Mouse (Mus musculus): ENCODE measurements around the gene Gpx4. TPM values are rescaled to one million over a fixed set of nuclear protein-coding genes. Genes with fewer than 3 reads are reported as not detected.

The Gpx4 gene
- polyA plus RNA-seq, 1 experiment from 2014 or later, result 557 TPM

DNA sequence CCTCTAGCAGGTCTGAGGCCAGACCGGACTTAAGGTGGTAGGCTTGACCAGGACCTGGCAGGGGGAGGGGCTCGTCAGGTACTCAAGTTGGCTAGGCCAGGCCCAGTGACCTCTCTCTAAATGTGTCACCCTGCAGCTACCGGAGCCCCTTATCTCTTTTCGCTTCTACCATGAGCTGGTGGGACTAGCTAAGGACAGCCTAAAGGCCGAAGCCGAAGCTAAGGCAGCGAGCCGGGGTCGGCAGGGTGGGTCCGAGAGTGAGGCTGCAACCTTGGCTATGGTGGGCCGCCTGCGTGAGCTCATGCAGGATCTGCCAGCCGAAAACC lies 18.5 kb upstream of the Gpx4 start:
- DNase-seq (ENCODE audit: low spot score), result no peak
- no peak overlapping the region for H3K4me3 ChIP-seq (replicated peaks; ENCODE audit: low read length)
- ATAC-seq (ENCODE audit: low FRiP score), result no peak
- H3K27ac ChIP-seq, result no peak overlapping the region
- H3K9ac ChIP-seq, result no peak overlapping the region
- H3K27me3 ChIP-seq (ENCODE audit: control insufficient read depth, insufficient read depth, low read length), result no peaks in the 10 kb centered on the region
- 91% methylated on average over 13 of the region's 13 CpGs for WGBS
- no peaks in the 10 kb centered on the region for H3K36me3 ChIP-seq (replicated peaks; ENCODE audit: control insufficient read depth, insufficient read depth)
- H3K4me2 ChIP-seq (replicated peaks), result no peak overlapping the region
- H3K4me1 ChIP-seq (replicated peaks; ENCODE audit: control insufficient read depth, insufficient read depth, low read length), result no peaks in the 10 kb centered on the region
- H3K9me3 ChIP-seq (ENCODE audit: control insufficient read depth, low read length), result no peaks in the 10 kb centered on the region

GRCm38 (mm10) chr10:80030191-80030590 lies 16.8 kb upstream of the Gpx4 start:
- Histone ChIP-seq H3K36me3 (replicated peaks; ENCODE audit: control insufficient read depth, insufficient read depth) (peaks cover 8% of the 10 kb centered on the region), H3K27me3 (ENCODE audit: control insufficient read depth, insufficient read depth, low read length) (no peaks in the 10 kb centered on the region), H3K4me1 (replicated peaks; ENCODE audit: control insufficient read depth, insufficient read depth, low read length) (no peaks in the 10 kb centered on the region), H3K4me2 (replicated peaks) (no peak overlapping the region), H3K9ac (no peak overlapping the region), H3K4me3 (replicated peaks; ENCODE audit: low read length) (no peak overlapping the region), H3K27ac (no peak overlapping the region), H3K9me3 (ENCODE audit: control insufficient read depth, low read length) (no peaks in the 10 kb centered on the region)
- WGBS, result 73% methylated on average over 9 of the region's 9 CpGs
- DNase-seq (ENCODE audit: low spot score), result no peak
- no peak for ATAC-seq (ENCODE audit: low FRiP score)

DNA sequence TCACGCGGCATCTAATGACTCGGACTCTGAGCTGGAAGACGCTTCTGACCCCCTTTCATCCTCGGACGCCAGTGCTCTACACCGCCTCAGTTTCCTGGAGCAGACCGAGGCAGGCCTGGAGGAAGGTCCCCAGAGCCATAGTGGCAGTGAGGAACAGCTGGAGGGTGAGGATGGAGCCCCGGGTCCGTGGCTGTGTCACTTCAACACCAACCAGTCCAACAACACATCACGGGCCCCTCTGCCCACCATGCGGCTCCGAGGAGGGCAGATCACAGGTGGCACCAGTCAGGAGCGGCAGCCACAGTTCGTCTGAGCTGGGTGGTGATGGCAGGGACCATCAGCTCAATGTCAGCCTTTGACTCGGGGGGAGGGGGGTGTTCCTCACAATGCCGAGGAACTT lies 16.2 kb upstream of the Gpx4 start:
- no peak overlapping the region for H3K9ac ChIP-seq
- peaks cover 14% of the 10 kb centered on the region for H3K36me3 ChIP-seq (replicated peaks; ENCODE audit: control insufficient read depth, insufficient read depth)
- H3K9me3 ChIP-seq (ENCODE audit: control insufficient read depth, low read length), result no peaks in the 10 kb centered on the region
- DNase-seq (ENCODE audit: low spot score), result no peak
- H3K4me1 ChIP-seq (replicated peaks; ENCODE audit: control insufficient read depth, insufficient read depth, low read length), result no peaks in the 10 kb centered on the region
- WGBS, result 83% methylated on average over 17 of the region's 17 CpGs
- H3K27ac ChIP-seq, result no peak overlapping the region
- H3K27me3 ChIP-seq (ENCODE audit: control insufficient read depth, insufficient read depth, low read length), result no peaks in the 10 kb centered on the region
- no peak for ATAC-seq (ENCODE audit: low FRiP score)
- H3K4me3 ChIP-seq (replicated peaks; ENCODE audit: low read length), result no peak overlapping the region
- no peak overlapping the region for H3K4me2 ChIP-seq (replicated peaks)

GRCm38 (mm10) chr10:80032799-80033480 lies 14.0 kb upstream of the Gpx4 start:
- no peak for ATAC-seq (ENCODE audit: low FRiP score)
- H3K27me3 ChIP-seq (ENCODE audit: control insufficient read depth, insufficient read depth, low read length), result no peaks in the 10 kb centered on the region
- H3K4me3 ChIP-seq (replicated peaks; ENCODE audit: low read length), result no peak overlapping the region
- H3K27ac ChIP-seq, result no peak overlapping the region
- H3K9ac ChIP-seq, result no peak overlapping the region
- no peak overlapping the region for H3K4me2 ChIP-seq (replicated peaks)
- H3K9me3 ChIP-seq (ENCODE audit: control insufficient read depth, low read length), result no peaks in the 10 kb centered on the region
- peaks cover 36% of the 10 kb centered on the region for H3K36me3 ChIP-seq (replicated peaks; ENCODE audit: control insufficient read depth, insufficient read depth)
- WGBS, result 75% methylated on average over 5 of the region's 5 CpGs
- no peak for DNase-seq (ENCODE audit: low spot score)
- no peaks in the 10 kb centered on the region; the same call in 1 of the 2 replicates for H3K4me1 ChIP-seq (replicated peaks; ENCODE audit: control insufficient read depth, insufficient read depth, low read length)

DNA sequence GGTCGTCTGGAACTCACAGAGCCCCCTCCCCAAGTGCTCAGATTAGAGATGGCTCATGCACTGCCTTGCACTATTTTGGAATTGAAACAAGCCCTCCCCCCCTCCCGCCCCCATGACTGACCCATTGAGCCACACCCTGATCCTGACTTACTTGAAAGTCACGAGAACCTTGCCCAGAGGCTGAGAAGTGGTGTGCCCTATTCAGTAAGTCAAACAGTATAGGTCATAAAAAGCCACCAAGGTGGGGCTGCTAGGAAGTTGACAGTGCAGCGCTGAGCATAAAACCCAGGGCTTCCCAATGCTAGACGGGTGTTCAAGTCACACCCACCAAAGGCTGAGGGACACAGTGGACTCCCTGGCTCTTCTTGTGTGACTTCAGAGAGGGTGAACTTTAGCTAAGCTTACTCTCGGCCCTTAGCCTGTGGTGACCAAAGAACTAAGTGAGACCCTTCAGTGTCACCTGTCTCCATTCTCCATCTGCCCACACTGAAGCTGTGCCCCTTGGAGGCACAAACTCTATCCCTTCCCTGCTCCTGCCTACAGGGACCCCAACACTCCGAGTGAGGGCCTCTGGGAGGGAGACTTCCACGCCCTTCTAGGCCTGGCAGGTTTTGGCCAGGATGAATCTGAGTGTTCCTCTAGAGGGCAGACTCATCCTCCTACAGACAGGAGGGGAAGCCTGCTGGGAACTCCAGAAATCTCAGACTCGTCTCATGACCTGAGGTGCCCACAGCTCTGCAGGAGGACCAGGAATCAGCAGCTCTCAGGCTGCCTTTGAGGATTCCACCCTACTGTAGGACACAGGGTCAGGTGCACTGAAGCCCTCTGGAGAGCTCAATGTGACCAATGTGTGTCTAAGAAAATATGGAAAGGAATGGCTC lies 13.2 kb upstream of the Gpx4 start:
- Histone ChIP-seq H3K9ac (no peak overlapping the region), H3K36me3 (replicated peaks; ENCODE audit: control insufficient read depth, insufficient read depth) (peaks cover 41% of the 10 kb centered on the region), H3K27me3 (ENCODE audit: control insufficient read depth, insufficient read depth, low read length) (no peaks in the 10 kb centered on the region), H3K4me2 (replicated peaks) (no peak overlapping the region), H3K4me3 (replicated peaks; ENCODE audit: low read length) (no peak overlapping the region), H3K27ac (no peak overlapping the region), H3K9me3 (ENCODE audit: control insufficient read depth, low read length) (no peaks in the 10 kb centered on the region), H3K4me1 (replicated peaks; ENCODE audit: control insufficient read depth, insufficient read depth, low read length) (peaks cover 7% of the 10 kb centered on the region)
- ATAC-seq (ENCODE audit: low FRiP score) (no peak), DNase-seq (ENCODE audit: low spot score) (peak; percentile 30)
- 51% methylated on average over 9 of the region's 9 CpGs for WGBS

- H3K4me1 ChIP-seq (replicated peaks; ENCODE audit: control insufficient read depth, insufficient read depth, low read length), result peaks cover 14% of the 10 kb centered on the region
- ATAC-seq (ENCODE audit: low FRiP score) (no peak), DNase-seq (ENCODE audit: low spot score) (no peak)
- H3K9me3 ChIP-seq (ENCODE audit: control insufficient read depth, low read length), result no peaks in the 10 kb centered on the region
- H3K27me3 ChIP-seq (ENCODE audit: control insufficient read depth, insufficient read depth, low read length), result no peaks in the 10 kb centered on the region
- H3K27ac ChIP-seq, result no peak overlapping the region
- WGBS, result 62% methylated on average over 8 of the region's 8 CpGs
- peaks cover 41% of the 10 kb centered on the region for H3K36me3 ChIP-seq (replicated peaks; ENCODE audit: control insufficient read depth, insufficient read depth)
- H3K9ac ChIP-seq, result no peak overlapping the region
- H3K4me2 ChIP-seq (replicated peaks), result no peak overlapping the region
- H3K4me3 ChIP-seq (replicated peaks; ENCODE audit: low read length), result no peak overlapping the region
Observed at GRCm38 (mm10) chr10:80035148-80035547, 11.8 kb upstream of the Gpx4 start.

DNA sequence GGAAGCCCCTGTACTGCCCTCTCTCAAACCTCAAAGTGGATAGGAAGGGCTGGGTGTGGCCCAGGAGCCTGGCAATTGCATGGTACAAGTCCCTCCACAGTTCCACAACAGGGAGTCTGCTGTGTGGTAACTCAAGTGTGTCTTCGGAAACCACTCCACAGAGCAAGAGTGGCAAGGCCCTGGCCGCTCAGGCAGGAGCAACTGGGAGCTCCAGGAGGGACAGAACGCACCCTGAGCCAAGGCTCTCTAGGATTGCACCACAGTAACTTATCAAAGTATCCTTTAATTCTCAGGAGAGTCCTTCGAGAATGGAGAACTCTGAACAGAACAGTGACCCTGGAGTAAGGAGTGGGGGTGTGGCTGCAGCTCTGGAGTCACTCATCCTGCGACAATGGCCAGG lies 11.3 kb upstream of the Gpx4 start:
- no peak for DNase-seq (ENCODE audit: low spot score)
- ATAC-seq (ENCODE audit: low FRiP score), result no peak
- Histone ChIP-seq H3K4me3 (replicated peaks; ENCODE audit: low read length) (no peak overlapping the region), H3K4me1 (replicated peaks; ENCODE audit: control insufficient read depth, insufficient read depth, low read length) (peaks cover 14% of the 10 kb centered on the region), H3K9ac (no peak overlapping the region), H3K9me3 (ENCODE audit: control insufficient read depth, low read length) (no peaks in the 10 kb centered on the region), H3K27ac (no peak overlapping the region), H3K27me3 (ENCODE audit: control insufficient read depth, insufficient read depth, low read length) (no peaks in the 10 kb centered on the region), H3K4me2 (replicated peaks) (no peak overlapping the region), H3K36me3 (replicated peaks; ENCODE audit: control insufficient read depth, insufficient read depth) (peaks cover 41% of the 10 kb centered on the region)
- WGBS, result 93% methylated on average over 5 of the region's 5 CpGs

GRCm38 (mm10) chr10:80036832-80037231 lies 10.1 kb upstream of the Gpx4 start:
- H3K36me3 ChIP-seq (replicated peaks; ENCODE audit: control insufficient read depth, insufficient read depth), result peaks cover 41% of the 10 kb centered on the region
- ATAC-seq (ENCODE audit: low FRiP score) (no peak), DNase-seq (ENCODE audit: low spot score) (no peak)
- WGBS, result 96% methylated on average over 13 of the region's 13 CpGs
- H3K4me2 ChIP-seq (replicated peaks), result no peak overlapping the region
- no peaks in the 10 kb centered on the region for H3K9me3 ChIP-seq (ENCODE audit: control insufficient read depth, low read length)
- no peaks in the 10 kb centered on the region for H3K27me3 ChIP-seq (ENCODE audit: control insufficient read depth, insufficient read depth, low read length)
- H3K4me3 ChIP-seq (replicated peaks; ENCODE audit: low read length), result no peak overlapping the region
- no peak overlapping the region for H3K9ac ChIP-seq
- no peak overlapping the region for H3K27ac ChIP-seq
- H3K4me1 ChIP-seq (replicated peaks; ENCODE audit: control insufficient read depth, insufficient read depth, low read length), result peaks cover 14% of the 10 kb centered on the region

GRCm38 (mm10) chr10:80039559-80039979 lies 7.4 kb upstream of the Gpx4 start, which contains the start of gene Polr2e:
Polr2e (minus strand) TSS chr10:80039795.
- ATAC-seq (ENCODE audit: low FRiP score), result peak; percentile 98

More at GRCm38 (mm10) chr10:80039559-80039979, 7.4 kb upstream of the Gpx4 start, which contains the start of gene Polr2e:
- Histone ChIP-seq H3K9me3 (ENCODE audit: control insufficient read depth, low read length) (no peaks in the 10 kb centered on the region), H3K4me3 (replicated peaks; ENCODE audit: low read length) (peak within 1 kb of the TSS; percentile 88), H3K27ac (peak within 1 kb of the TSS; percentile 69), H3K4me1 (replicated peaks; ENCODE audit: control insufficient read depth, insufficient read depth, low read length) (peaks cover 14% of the 10 kb centered on the region), H3K36me3 (replicated peaks; ENCODE audit: control insufficient read depth, insufficient read depth) (peaks cover 39% of the 10 kb centered on the region), H3K9ac (peak within 1 kb of the TSS; percentile 72), H3K4me2 (replicated peaks) (peak within 1 kb of the TSS; percentile 70), H3K27me3 (ENCODE audit: control insufficient read depth, insufficient read depth, low read length) (no peaks in the 10 kb centered on the region)
- DNase-seq (ENCODE audit: low spot score), result peak; percentile 99
- WGBS, result under 1% methylated on average over 39 of the region's 40 CpGs

All from hindbrain, embryonic 14.5 days (tissue).